Mouse (Mus musculus): Measurements from ENCODE around the gene Prrxl1. TPM values are rescaled to one million over a fixed set of nuclear protein-coding genes. Genes with fewer than 3 reads are reported as not detected.
A peak's percentile ranks its signal among the peaks of the same experiment; 100 is the strongest.

The Prrxl1 gene
- 3.2 and 4.9 TPM in 2 replicates for polyA plus RNA-seq (2014; fragmentation: Nextera tagmentation; extraction: Ambion mirVana)

DNA sequence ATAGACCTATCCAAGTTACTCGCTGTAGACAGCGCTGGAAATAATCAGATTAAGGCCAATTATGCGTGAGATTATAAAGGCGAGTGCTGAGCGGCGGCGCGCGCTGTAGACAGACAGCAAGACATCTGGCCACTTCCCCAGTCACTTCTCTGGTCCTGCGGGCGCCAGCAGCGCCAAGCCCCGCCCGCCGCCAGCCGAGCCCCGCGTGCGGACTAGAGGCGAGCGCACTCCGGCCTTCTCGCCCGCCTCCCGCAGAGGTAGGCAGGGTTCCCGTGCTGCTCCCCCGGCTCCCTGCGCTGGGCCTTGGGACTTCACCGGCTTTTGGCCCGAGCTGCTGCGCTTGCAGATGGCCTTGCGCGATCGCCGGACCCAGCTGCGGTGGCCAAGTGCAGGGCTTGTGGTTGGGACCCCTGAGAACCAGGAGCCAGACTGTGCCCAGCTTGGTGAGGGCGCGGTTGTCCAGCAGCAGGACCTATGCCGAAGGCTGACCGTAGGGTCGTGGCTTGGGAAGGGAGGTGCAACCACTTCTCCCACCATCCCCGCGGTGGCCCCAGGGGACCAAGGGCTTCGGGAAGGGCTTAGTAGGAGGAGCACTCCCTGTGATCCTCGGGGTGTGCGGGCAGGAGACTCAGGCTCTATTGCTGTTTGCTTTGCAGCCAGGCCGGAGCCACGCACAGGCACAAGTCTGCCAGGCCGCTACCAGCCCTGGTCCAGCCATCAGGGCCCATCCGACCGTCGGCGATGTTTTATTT is at the start of gene Prrxl1:
Gene Prrxl1, plus strand, starts transcription at position 118 of the 752 bp plus-strand sequence.
- DNase-seq (peak; percentile 74), ATAC-seq (ENCODE audit: low FRiP score, low TSS enrichment) (peak; percentile 70)
- peaks cover 30% of the 10 kb centered on the region for H3K4me1 ChIP-seq (ENCODE audit: control insufficient read depth, insufficient read depth, low read length)
- peaks cover 71% of the 10 kb centered on the region for H3K27me3 ChIP-seq (ENCODE audit: control insufficient read depth, insufficient read depth, low read length)
- H3K9me3 ChIP-seq (ENCODE audit: control insufficient read depth, low read length): no peaks in the 10 kb centered on the region
- H3K36me3 ChIP-seq (ENCODE audit: control insufficient read depth, insufficient read depth, low read length): no peaks in the 10 kb centered on the region
- no peak within 1 kb of the TSS; the same call in 1 of the 2 replicates for H3K27ac ChIP-seq (replicated peaks; ENCODE audit: low read depth, low read length)
- peak within 1 kb of the TSS; percentile 68 for H3K4me2 ChIP-seq (ENCODE audit: low read length)
- under 1% methylated on average over 53 of the region's 53 CpGs for WGBS
- H3K9ac ChIP-seq (replicated peaks; ENCODE audit: low read length): peak within 1 kb of the TSS; percentile 20; the same call in 1 of the 2 replicates
- peak within 1 kb of the TSS; percentile 34 for H3K4me3 ChIP-seq (replicated peaks; ENCODE audit: low read depth, low read length)

DNA sequence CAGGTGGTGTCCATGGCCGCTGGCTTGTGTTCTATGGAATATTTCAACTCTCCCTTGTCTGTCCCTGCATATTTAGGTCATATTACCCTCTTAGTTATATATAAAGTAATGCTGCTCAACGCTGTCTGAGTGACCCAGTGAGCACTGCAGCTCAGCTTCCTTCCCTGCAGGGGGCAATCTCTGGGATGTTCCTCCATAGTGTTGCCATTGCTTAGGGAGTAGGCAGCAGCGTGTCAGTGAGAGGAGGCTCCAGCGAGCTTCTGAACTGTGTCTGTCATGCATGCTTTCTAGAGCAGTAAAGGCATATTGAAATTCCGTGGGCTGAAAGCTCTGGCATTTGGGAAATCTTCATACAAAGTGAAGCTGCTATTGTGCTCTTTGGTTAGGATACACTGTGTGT is 47.4 kb upstream of the Prrxl1 start:
- ATAC-seq (ENCODE audit: low FRiP score, low TSS enrichment) (no peak), DNase-seq (no peak)
- Histone ChIP-seq H3K4me3 (replicated peaks; ENCODE audit: low read depth, low read length) (no peak overlapping the region), H3K27me3 (ENCODE audit: control insufficient read depth, insufficient read depth, low read length) (no peaks in the 10 kb centered on the region), H3K36me3 (ENCODE audit: control insufficient read depth, insufficient read depth, low read length) (peaks cover 31% of the 10 kb centered on the region), H3K9me3 (ENCODE audit: control insufficient read depth, low read length) (no peaks in the 10 kb centered on the region), H3K9ac (replicated peaks; ENCODE audit: low read length) (no peak overlapping the region), H3K27ac (replicated peaks; ENCODE audit: low read depth, low read length) (no peak overlapping the region), H3K4me2 (ENCODE audit: low read length) (no peak overlapping the region), H3K4me1 (ENCODE audit: control insufficient read depth, insufficient read depth, low read length) (no peaks in the 10 kb centered on the region)
- WGBS: 78% methylated on average over 5 of the region's 5 CpGs

DNA sequence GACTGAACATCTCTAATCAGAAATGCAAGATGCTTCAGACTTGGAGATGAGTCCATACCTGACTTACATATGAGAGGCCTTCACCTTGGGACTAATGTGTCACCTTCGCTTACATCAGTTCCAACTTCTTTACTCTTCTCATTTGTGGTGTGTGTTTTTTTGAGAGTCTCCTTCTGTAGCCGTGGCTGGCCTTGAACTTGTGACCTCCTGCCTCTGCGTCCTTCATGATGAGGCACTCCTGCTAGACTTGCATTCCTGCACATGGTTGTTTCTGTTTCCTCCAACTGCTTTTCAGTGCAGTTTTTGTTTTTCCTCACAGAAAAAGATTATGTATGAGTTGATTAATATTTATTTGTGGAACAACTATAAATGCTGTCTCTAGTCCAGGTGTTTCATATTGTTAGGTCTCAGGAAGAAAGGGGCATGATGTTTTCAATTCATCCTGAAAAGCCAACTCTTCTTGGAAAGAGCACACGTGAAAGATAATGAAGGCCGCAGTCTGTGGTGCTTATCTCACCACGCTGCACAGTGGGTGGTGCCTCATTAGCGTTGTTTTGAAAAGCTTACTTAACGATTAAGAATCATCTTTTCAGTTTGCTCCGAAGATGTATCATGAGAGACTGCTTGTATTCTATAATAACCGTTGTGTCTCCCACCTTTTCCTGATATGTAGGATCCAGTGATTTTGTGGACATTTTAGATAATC is 45.9 kb upstream of the Prrxl1 start:
- Histone ChIP-seq H3K27ac (replicated peaks; ENCODE audit: low read depth, low read length) (no peak overlapping the region), H3K27me3 (ENCODE audit: control insufficient read depth, insufficient read depth, low read length) (no peaks in the 10 kb centered on the region), H3K4me1 (ENCODE audit: control insufficient read depth, insufficient read depth, low read length) (no peaks in the 10 kb centered on the region), H3K9ac (replicated peaks; ENCODE audit: low read length) (no peak overlapping the region), H3K36me3 (ENCODE audit: control insufficient read depth, insufficient read depth, low read length) (peaks cover 37% of the 10 kb centered on the region), H3K4me2 (ENCODE audit: low read length) (no peak overlapping the region), H3K4me3 (replicated peaks; ENCODE audit: low read depth, low read length) (no peak overlapping the region), H3K9me3 (ENCODE audit: control insufficient read depth, low read length) (no peaks in the 10 kb centered on the region)
- 82% methylated on average over 10 of the region's 10 CpGs for whole genome bisulfite sequencing
- no peak for DNase-seq
- ATAC-seq (ENCODE audit: low FRiP score, low TSS enrichment): no peak

DNA sequence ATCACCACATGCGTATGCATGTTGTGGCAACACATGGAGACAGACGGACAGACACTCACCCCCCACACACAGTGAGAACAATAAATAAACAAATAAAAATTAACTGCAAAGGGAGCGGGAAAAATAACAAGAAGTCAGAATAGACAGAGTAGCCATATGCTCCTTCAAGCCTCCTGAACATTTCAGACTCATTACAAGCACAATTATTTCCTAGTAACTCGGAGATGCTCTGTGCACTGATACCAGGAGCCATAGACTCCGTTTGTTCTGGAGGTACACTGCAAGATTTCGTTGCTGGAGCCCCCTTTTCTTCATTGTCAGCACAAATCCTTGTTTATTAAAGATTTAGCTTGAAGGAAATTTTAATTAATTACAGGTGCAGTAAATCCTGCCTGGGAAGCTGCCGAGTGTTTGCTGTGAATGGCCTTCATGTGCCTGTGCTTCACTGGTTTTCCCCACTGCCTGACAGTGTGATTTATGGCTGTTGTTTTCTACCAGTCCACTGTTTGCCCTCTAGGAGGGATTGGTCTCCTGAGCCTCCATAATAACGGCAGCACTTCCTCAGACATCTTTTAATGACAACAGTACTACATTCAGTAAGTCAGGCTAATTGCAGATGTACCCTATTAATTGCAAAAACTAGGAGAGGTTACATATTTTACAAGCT is 44.2 kb upstream of the Prrxl1 start:
- Histone ChIP-seq H3K27ac (replicated peaks; ENCODE audit: low read depth, low read length) (0 out of 2 replicates have a peak overlapping the region, but pooled peaks have one; percentile 38), H3K9me3 (ENCODE audit: control insufficient read depth, low read length) (no peaks in the 10 kb centered on the region), H3K4me3 (replicated peaks; ENCODE audit: low read depth, low read length) (no peak overlapping the region), H3K4me1 (ENCODE audit: control insufficient read depth, insufficient read depth, low read length) (no peaks in the 10 kb centered on the region), H3K9ac (replicated peaks; ENCODE audit: low read length) (no peak overlapping the region), H3K36me3 (ENCODE audit: control insufficient read depth, insufficient read depth, low read length) (peaks cover 47% of the 10 kb centered on the region), H3K4me2 (ENCODE audit: low read length) (no peak overlapping the region), H3K27me3 (ENCODE audit: control insufficient read depth, insufficient read depth, low read length) (no peaks in the 10 kb centered on the region)
- ATAC-seq (ENCODE audit: low FRiP score, low TSS enrichment) (no peak), DNase-seq (no peak)
- WGBS: 84% methylated on average over 8 of the region's 8 CpGs

DNA sequence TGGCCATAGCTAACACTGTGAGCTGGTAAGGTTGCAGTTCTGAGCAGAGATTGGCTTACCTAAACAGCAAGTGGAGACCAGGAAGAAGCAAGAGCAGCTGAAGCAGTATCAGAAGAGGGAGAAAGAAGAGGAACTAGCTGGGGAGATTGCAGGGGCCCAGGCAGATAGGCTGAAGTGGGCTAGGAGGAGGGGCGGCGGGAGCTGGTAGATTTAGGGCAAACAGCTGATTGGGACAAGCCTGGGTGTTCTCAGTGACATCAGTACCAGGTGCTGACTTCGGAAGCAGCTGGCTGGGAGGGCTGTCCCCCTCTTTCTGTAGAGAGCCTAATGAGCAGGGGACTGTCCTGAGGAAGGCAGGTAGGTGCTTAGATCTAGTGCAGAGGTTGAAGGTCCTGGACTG is 37.8 kb upstream of the Prrxl1 start:
- Histone ChIP-seq H3K9ac (replicated peaks; ENCODE audit: low read length) (no peak overlapping the region), H3K9me3 (ENCODE audit: control insufficient read depth, low read length) (no peaks in the 10 kb centered on the region), H3K27me3 (ENCODE audit: control insufficient read depth, insufficient read depth, low read length) (no peaks in the 10 kb centered on the region), H3K36me3 (ENCODE audit: control insufficient read depth, insufficient read depth, low read length) (peaks cover 73% of the 10 kb centered on the region), H3K4me3 (replicated peaks; ENCODE audit: low read depth, low read length) (no peak overlapping the region), H3K4me2 (ENCODE audit: low read length) (no peak overlapping the region), H3K4me1 (ENCODE audit: control insufficient read depth, insufficient read depth, low read length) (no peaks in the 10 kb centered on the region), H3K27ac (replicated peaks; ENCODE audit: low read depth, low read length) (no peak overlapping the region)
- WGBS: 98% methylated on average over 3 of the region's 3 CpGs
- no peak for DNase-seq
- no peak for ATAC-seq (ENCODE audit: low FRiP score, low TSS enrichment)

DNA sequence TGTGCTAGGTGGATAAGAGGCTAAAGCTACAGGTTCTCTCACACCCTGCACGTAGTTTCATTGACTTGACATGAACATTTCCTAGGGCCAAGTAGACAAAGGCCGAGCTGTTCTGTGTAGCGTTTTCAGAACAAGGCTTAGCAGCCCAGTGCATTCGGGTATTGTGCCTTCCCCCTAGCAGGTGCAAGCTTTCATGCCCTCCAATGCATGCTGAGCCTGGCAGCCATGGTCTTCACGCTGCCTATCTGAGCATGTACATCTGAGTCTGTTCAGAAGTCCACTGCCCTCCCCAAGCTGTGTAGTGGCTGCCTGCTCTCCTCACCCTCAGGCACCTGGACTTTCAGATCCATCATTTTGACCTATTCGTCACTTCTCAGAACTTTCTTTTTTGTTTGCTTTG is 35.5 kb upstream of the Prrxl1 start:
- H3K36me3 ChIP-seq (ENCODE audit: control insufficient read depth, insufficient read depth, low read length): peaks cover 82% of the 10 kb centered on the region

DNA sequence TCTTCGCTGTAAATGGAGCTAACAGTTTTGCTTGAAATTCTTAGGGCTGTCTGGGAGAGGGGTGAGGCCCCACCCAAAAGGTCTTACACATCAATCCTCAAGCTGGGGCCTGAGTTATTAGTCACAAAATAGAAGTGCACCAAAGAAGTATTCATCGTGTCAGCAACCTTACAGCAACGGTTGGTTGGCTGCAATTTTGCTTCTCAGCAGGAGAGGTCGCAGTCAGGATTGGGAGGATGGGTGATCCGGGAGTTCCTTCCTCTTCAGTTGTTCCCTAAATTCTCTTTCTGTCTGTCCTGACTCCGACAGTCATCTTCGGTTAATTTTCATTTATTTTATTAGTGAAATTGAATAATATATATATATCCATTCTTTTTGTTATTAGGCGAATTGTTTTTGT is 26.7 kb upstream of the Prrxl1 start:
- Histone ChIP-seq H3K27me3 (ENCODE audit: control insufficient read depth, insufficient read depth, low read length) (no peaks in the 10 kb centered on the region), H3K4me2 (ENCODE audit: low read length) (no peak overlapping the region), H3K4me1 (ENCODE audit: control insufficient read depth, insufficient read depth, low read length) (no peaks in the 10 kb centered on the region), H3K9me3 (ENCODE audit: control insufficient read depth, low read length) (no peaks in the 10 kb centered on the region), H3K9ac (replicated peaks; ENCODE audit: low read length) (no peak overlapping the region), H3K27ac (replicated peaks; ENCODE audit: low read depth, low read length) (no peak overlapping the region), H3K36me3 (ENCODE audit: control insufficient read depth, insufficient read depth, low read length) (peaks cover 75% of the 10 kb centered on the region), H3K4me3 (replicated peaks; ENCODE audit: low read depth, low read length) (no peak overlapping the region)
- 48% methylated on average over 8 of the region's 8 CpGs for WGBS
- DNase-seq (peak; percentile 19), ATAC-seq (ENCODE audit: low FRiP score, low TSS enrichment) (no peak)

More for the DNA sequence above, 35.5 kb upstream of the Prrxl1 start:
- Histone ChIP-seq H3K9me3 (ENCODE audit: control insufficient read depth, low read length) (no peaks in the 10 kb centered on the region), H3K27me3 (ENCODE audit: control insufficient read depth, insufficient read depth, low read length) (no peaks in the 10 kb centered on the region), H3K9ac (replicated peaks; ENCODE audit: low read length) (no peak overlapping the region), H3K27ac (replicated peaks; ENCODE audit: low read depth, low read length) (no peak overlapping the region), H3K4me3 (replicated peaks; ENCODE audit: low read depth, low read length) (no peak overlapping the region), H3K4me1 (ENCODE audit: control insufficient read depth, insufficient read depth, low read length) (no peaks in the 10 kb centered on the region), H3K4me2 (ENCODE audit: low read length) (no peak overlapping the region)
- no peak for DNase-seq
- 82% methylated on average over 6 of the region's 6 CpGs for WGBS
- ATAC-seq (ENCODE audit: low FRiP score, low TSS enrichment): no peak

DNA sequence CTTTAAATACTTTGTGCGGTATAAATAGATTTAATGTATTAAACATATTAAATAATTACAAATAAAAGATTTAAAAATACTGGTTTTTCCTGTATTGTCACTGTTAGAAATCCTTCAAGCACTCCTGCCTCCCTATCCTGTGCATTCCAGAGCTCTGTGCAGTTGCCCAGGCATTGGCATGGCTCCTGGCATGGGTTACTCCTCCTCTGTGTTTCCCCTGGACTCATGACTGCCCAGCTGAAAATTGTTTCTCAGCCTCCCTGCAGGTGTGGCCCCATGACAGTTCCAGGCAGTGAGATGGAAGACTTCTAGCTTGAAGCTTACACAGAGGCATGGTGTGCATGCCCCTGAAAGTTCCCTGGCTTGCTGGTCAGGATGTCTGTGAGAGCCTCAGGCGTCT is 20.8 kb upstream of the Prrxl1 start:
- Histone ChIP-seq H3K27me3 (ENCODE audit: control insufficient read depth, insufficient read depth, low read length) (no peaks in the 10 kb centered on the region), H3K27ac (replicated peaks; ENCODE audit: low read depth, low read length) (no peak overlapping the region), H3K9ac (replicated peaks; ENCODE audit: low read length) (no peak overlapping the region), H3K4me3 (replicated peaks; ENCODE audit: low read depth, low read length) (no peak overlapping the region), H3K4me1 (ENCODE audit: control insufficient read depth, insufficient read depth, low read length) (no peaks in the 10 kb centered on the region), H3K4me2 (ENCODE audit: low read length) (no peak overlapping the region), H3K36me3 (ENCODE audit: control insufficient read depth, insufficient read depth, low read length) (peaks cover 47% of the 10 kb centered on the region), H3K9me3 (ENCODE audit: control insufficient read depth, low read length) (no peaks in the 10 kb centered on the region)
- WGBS: 93% methylated on average over 2 of the region's 2 CpGs
- DNase-seq (no peak), ATAC-seq (ENCODE audit: low FRiP score, low TSS enrichment) (no peak)
